Mouse (Mus musculus): Measurements from ENCODE around the gene Gm45716. TPM values are rescaled to one million over a fixed set of nuclear protein-coding genes. Genes with fewer than 3 reads are reported as not detected.

Gene Gm45716
- polyA plus RNA-seq, 1 experiment, result 4.9 TPM

GRCm38 (mm10) chr11:90220022-90220645 is 32.7 kb downstream of the Gm45716 start:
- TF ChIP-seq CTCF (IDR thresholded peaks at IDR 0.05; ENCODE audit: borderline replicate concordance, insufficient read depth, low read depth, low read length) (no peak), POLR2A (IDR thresholded peaks at IDR 0.05; ENCODE audit: borderline replicate concordance, insufficient read depth, low read length) (no peak)
- Histone ChIP-seq H3K27me3 (ENCODE audit: control insufficient read depth, insufficient read depth, low read length) (no peaks in the 10 kb centered on the region), H3K4me1 (ENCODE audit: control insufficient read depth, insufficient read depth, low read length) (no peaks in the 10 kb centered on the region), H3K27ac (ENCODE audit: insufficient read depth, low read length) (no peak overlapping the region), H3K4me3 (replicated peaks; ENCODE audit: insufficient read depth, low read depth, low read length) (no peak overlapping the region)
- no peak for DNase-seq
- WGBS, result 81% methylated on average over 6 of the region's 6 CpGs

DNA sequence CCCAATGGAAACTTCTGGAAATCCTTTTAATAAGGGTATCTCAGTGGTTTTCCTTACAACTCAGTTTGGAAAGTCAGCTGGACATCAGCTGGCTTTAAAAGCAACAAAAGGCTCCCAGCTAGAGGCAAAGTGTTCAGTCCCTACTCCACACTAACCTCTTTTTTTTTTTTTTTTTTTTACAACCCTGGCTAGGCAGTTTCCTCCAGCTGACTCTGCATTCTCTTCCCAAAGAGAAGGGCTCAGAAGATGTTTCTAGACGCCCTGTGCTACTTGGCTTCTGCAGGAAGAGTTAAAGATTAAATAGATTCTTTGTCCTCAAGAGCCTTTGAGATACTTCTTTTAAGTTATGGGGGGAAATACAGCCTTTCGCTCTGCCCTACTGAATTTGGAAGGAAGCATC is 33.3 kb downstream of the Gm45716 start:
- no peak overlapping the region for H3K27ac ChIP-seq (ENCODE audit: insufficient read depth, low read length)
- H3K4me1 ChIP-seq (ENCODE audit: control insufficient read depth, insufficient read depth, low read length), result no peaks in the 10 kb centered on the region
- no peak for DNase-seq
- TF ChIP-seq CTCF (IDR thresholded peaks at IDR 0.05; ENCODE audit: borderline replicate concordance, insufficient read depth, low read depth, low read length) (no peak), POLR2A (IDR thresholded peaks at IDR 0.05; ENCODE audit: borderline replicate concordance, insufficient read depth, low read length) (no peak)
- WGBS, result 61% methylated on average over 2 of the region's 2 CpGs
- H3K27me3 ChIP-seq (ENCODE audit: control insufficient read depth, insufficient read depth, low read length), result no peaks in the 10 kb centered on the region
- H3K4me3 ChIP-seq (replicated peaks; ENCODE audit: insufficient read depth, low read depth, low read length), result no peak overlapping the region

- TF ChIP-seq CTCF (IDR thresholded peaks at IDR 0.05; ENCODE audit: borderline replicate concordance, insufficient read depth, low read depth, low read length), result no peak
- TF ChIP-seq POLR2A (IDR thresholded peaks at IDR 0.05; ENCODE audit: borderline replicate concordance, insufficient read depth, low read length), result no peak
- WGBS, result 89% methylated on average over 11 of the region's 11 CpGs
These were observed 37.5 kb downstream of the Gm45716 start for GRCm38 (mm10) chr11:90224914-90225470.

DNA sequence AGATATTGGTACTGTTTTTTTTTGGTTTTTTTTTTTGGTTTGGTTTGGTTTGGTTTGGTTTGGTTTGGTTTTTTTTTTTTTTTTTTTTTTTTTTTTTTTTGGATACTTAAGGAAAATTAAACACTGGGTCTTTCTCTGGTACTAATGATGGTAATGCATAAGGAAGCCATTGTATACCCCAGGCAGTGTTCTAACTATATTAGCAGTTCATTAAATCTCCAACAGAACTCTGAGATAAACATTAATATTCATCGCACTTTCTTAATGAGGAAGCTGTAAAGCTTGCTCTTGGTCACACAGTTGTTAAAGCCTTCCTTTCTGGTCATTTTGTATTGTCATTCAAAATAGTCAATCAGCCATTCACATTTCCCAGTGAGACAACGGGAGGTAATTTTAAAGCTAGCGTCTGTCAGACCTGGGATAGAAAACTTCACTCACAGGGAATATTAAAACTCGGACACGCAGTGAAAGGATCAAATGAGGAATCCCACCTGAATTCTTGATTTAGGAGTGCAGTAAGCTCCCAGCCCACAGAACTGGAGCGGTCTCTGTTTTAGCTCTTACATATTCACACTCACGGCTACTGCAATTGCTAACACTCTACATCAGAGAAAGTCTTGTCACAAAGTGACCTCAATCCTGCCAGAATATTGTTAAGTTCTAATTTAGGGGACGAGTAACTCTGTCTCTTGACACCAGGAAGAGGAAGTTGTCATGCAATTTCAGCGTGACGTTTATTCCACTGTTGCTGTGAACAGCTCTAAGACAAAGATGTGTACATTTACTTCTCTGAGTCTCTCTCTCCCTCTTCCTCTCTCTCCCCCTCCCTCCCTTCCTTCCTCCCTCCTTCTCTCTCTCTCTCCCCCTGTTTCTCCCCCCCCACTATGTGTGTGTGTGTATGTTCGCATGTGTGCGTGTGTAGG is 39.8 kb downstream of the Gm45716 start:
- no peaks in the 10 kb centered on the region for H3K4me1 ChIP-seq (ENCODE audit: control insufficient read depth, insufficient read depth, low read length)
- no peak overlapping the region for H3K4me3 ChIP-seq (replicated peaks; ENCODE audit: insufficient read depth, low read depth, low read length)
- H3K27me3 ChIP-seq (ENCODE audit: control insufficient read depth, insufficient read depth, low read length), result no peaks in the 10 kb centered on the region; the same call in 1 of the 2 replicates
- WGBS, result 47% methylated on average over 12 of the region's 12 CpGs
- no peak overlapping the region for H3K27ac ChIP-seq (ENCODE audit: insufficient read depth, low read length)
- no peak for TF ChIP-seq CTCF (IDR thresholded peaks at IDR 0.05; ENCODE audit: borderline replicate concordance, insufficient read depth, low read depth, low read length)
- TF ChIP-seq POLR2A (IDR thresholded peaks at IDR 0.05; ENCODE audit: borderline replicate concordance, insufficient read depth, low read length), result no peak
- DNase-seq, result no peak

More at GRCm38 (mm10) chr11:90224914-90225470, 37.5 kb downstream of the Gm45716 start:
- Histone ChIP-seq H3K27me3 (ENCODE audit: control insufficient read depth, insufficient read depth, low read length) (no peaks in the 10 kb centered on the region), H3K4me3 (replicated peaks; ENCODE audit: insufficient read depth, low read depth, low read length) (no peak overlapping the region), H3K4me1 (ENCODE audit: control insufficient read depth, insufficient read depth, low read length) (no peaks in the 10 kb centered on the region), H3K27ac (ENCODE audit: insufficient read depth, low read length) (no peak overlapping the region)
- DNase-seq, result no peak

DNA sequence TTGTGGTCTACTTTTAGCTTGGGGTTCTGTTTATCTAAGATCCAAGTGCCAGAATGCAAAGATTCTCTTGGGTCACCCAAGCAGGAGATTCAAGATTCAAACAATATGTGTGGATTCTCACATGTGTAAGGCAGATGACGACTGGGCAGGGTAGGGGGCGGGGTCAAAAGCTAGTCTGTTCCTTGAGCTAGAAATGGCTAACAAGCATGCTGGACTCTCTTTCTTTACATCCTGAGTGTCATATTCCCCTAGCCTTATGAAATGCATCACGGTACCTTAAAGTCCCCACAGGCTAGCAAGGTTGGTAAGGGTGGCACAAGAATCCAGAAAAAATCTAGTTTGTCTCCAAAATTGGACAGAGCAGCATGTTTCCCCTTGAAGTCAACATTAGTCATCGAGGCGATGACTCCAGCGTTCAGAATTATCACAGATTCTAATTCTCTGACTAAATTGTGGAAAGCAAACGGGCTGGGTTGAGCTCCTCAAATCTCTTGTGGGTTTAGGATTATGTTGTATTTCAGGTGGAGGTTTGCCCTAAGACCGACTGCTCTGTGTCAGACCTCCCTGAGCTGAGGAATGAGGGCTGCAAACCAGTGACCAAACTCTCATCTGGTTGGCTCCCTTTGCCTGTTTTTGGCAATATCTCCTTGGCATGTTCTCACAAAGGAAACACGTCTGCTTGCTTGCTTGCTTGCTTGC is 40.9 kb downstream of the Gm45716 start:
- DNase-seq, result no peak
- Histone ChIP-seq H3K27ac (ENCODE audit: insufficient read depth, low read length) (no peak overlapping the region), H3K4me1 (ENCODE audit: control insufficient read depth, insufficient read depth, low read length) (no peaks in the 10 kb centered on the region), H3K4me3 (replicated peaks; ENCODE audit: insufficient read depth, low read depth, low read length) (no peak overlapping the region), H3K27me3 (ENCODE audit: control insufficient read depth, insufficient read depth, low read length) (no peaks in the 10 kb centered on the region; the same call in 1 of the 2 replicates)
- TF ChIP-seq POLR2A (IDR thresholded peaks at IDR 0.05; ENCODE audit: borderline replicate concordance, insufficient read depth, low read length) (no peak), CTCF (IDR thresholded peaks at IDR 0.05; ENCODE audit: borderline replicate concordance, insufficient read depth, low read depth, low read length) (no peak)
- 83% methylated on average over 9 of the region's 9 CpGs for WGBS

DNA sequence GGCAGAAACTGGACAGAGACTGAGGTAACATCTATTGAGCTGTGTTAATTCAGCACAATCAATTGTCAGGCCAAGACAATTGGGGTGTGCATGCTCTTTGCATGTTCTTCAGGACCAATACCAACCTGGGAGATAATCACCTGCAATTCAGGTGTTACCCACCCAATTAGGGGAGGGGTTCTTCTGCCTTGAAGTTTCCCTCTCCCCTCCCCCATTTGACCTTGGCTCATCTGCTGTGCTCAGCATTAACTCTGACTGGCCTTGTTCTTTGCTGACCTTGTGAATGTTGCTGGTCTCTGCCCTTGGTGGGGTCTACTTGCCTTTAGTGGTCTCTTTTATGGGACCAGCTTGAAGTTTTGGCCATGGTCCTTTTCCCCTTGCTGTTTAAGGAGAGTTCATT is 42.3 kb downstream of the Gm45716 start:
- H3K27ac ChIP-seq (ENCODE audit: insufficient read depth, low read length), result no peak overlapping the region

DNA sequence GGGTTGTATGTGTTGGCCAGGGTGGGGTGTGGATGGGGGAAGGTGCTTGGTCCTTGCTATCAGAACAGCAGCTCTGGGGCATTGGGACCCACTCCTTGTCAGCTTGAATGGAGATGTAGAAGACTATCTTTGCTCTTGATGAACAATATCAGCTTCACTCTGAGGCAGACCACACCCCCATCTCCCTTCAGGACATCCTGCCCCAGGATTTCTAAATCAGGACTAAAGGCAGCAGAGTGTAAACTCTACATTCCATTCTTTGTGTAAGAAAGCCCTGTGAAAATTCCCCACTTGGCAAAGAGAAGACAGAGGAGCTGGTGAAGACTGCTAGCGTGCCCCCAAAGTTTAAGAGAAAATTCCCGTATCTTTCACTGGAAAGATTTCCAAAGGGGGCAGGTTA is 43.2 kb downstream of the Gm45716 start:
- Histone ChIP-seq H3K27ac (ENCODE audit: insufficient read depth, low read length) (no peak overlapping the region), H3K4me1 (ENCODE audit: control insufficient read depth, insufficient read depth, low read length) (no peaks in the 10 kb centered on the region), H3K27me3 (ENCODE audit: control insufficient read depth, insufficient read depth, low read length) (no peaks in the 10 kb centered on the region; the same call in 1 of the 2 replicates), H3K4me3 (replicated peaks; ENCODE audit: insufficient read depth, low read depth, low read length) (no peak overlapping the region)
- WGBS, result 55% methylated on average over 2 of the region's 2 CpGs
- DNase-seq, result no peak
- no peak for TF ChIP-seq CTCF (IDR thresholded peaks at IDR 0.05; ENCODE audit: borderline replicate concordance, insufficient read depth, low read depth, low read length)
- no peak for TF ChIP-seq POLR2A (IDR thresholded peaks at IDR 0.05; ENCODE audit: borderline replicate concordance, insufficient read depth, low read length)

More for the DNA sequence above, 42.3 kb downstream of the Gm45716 start:
- DNase-seq, result no peak
- Histone ChIP-seq H3K27me3 (ENCODE audit: control insufficient read depth, insufficient read depth, low read length) (no peaks in the 10 kb centered on the region; the same call in 1 of the 2 replicates), H3K4me3 (replicated peaks; ENCODE audit: insufficient read depth, low read depth, low read length) (no peak overlapping the region), H3K4me1 (ENCODE audit: control insufficient read depth, insufficient read depth, low read length) (no peaks in the 10 kb centered on the region)
- TF ChIP-seq POLR2A (IDR thresholded peaks at IDR 0.05; ENCODE audit: borderline replicate concordance, insufficient read depth, low read length) (no peak), CTCF (IDR thresholded peaks at IDR 0.05; ENCODE audit: borderline replicate concordance, insufficient read depth, low read depth, low read length) (no peak)
